In the genomic region with DNA sequence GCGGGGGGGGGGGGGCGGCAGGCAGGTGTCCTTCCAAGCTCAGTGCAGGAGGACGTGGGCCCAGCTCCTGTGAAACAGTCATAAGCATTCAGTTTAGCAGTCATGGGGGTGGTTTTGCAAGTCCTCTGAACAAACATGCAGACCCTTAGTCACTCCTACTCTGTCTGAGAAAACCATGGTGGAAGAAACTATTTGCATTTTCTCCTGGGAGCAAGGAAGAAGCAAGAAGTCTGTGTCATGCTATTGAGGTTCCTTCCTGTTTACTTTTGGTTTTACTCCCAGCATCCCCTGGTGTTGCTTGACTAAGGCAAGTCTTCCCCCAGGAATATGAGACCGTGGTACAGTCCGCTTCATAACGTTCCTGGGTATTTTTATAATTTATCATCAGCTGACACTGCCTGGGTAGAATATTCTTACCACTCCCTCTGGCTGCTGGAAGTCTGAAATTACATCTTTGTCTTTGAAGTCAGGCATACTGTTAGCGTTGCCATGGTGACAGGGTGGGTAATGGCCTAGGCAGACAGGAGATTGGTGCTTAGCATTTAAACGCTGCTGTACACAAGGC, we compare ENCODE assay signal across 8 mouse cellular contexts.
DNase-seq lines count a peak whose midpoint lies in the region; ATAC-seq lines count a peak whose summit lies in the region.

No protein-coding gene starts in this region.

- H3K9me3 ChIP-seq in embryonic facial prominence, embryonic 14.5 days (ENCODE audit: control insufficient read depth, low read length): no peaks in the 10 kb centered on the region
- no peaks in the 10 kb centered on the region for H3K9me3 ChIP-seq in heart, embryonic 10.5 days
- H3K9me3 ChIP-seq in kidney, embryonic 14.5 days (ENCODE audit: control insufficient read depth, low read length): no peaks in the 10 kb centered on the region

- WGBS in embryonic facial prominence, embryonic 14.5 days: 14% methylated on average over 8 of the region's 8 CpGs
- 49% methylated on average over 8 of the region's 8 CpGs for WGBS in heart, embryonic 10.5 days
- 9% methylated on average over 8 of the region's 8 CpGs for WGBS in kidney, embryonic 14.5 days

- peak overlapping the region; percentile 28 for H3K4me2 ChIP-seq in embryonic facial prominence, embryonic 14.5 days (ENCODE audit: low read depth, low read length)
- H3K4me2 ChIP-seq in kidney, embryonic 14.5 days (replicated peaks; ENCODE audit: low read depth, low read length): 0 out of 2 replicates have a peak overlapping the region, but pooled peaks have one; percentile 10

- no peaks in the 10 kb centered on the region for H3K27me3 ChIP-seq in embryonic facial prominence, embryonic 14.5 days (replicated peaks; ENCODE audit: control insufficient read depth, insufficient read depth, low read length)
- no peaks in the 10 kb centered on the region for H3K27me3 ChIP-seq in heart, embryonic 10.5 days (ENCODE audit: insufficient read depth, poor library complexity, severe bottlenecking)
- H3K27me3 ChIP-seq in kidney, embryonic 14.5 days (ENCODE audit: control insufficient read depth, insufficient read depth, low read length): no peaks in the 10 kb centered on the region

- peaks cover 21% of the 10 kb centered on the region for H3K4me1 ChIP-seq in embryonic facial prominence, embryonic 14.5 days (ENCODE audit: control insufficient read depth, insufficient read depth, low read length)
- H3K4me1 ChIP-seq in heart, embryonic 10.5 days: peaks cover 20% of the 10 kb centered on the region
- H3K4me1 ChIP-seq in kidney, embryonic 14.5 days (ENCODE audit: control insufficient read depth, insufficient read depth, low read length): peaks cover 22% of the 10 kb centered on the region

- peak; percentile 87 for ATAC-seq in embryonic facial prominence, embryonic 14.5 days (ENCODE audit: low read depth)
- ATAC-seq in kidney, embryonic 14.5 days (ENCODE audit: low FRiP score, low TSS enrichment): peak; percentile 88
- ATAC-seq in monocyte, adult 5-6 weeks (replicated peaks; ENCODE audit: insufficient number of reproducible peaks, low FRiP score, low TSS enrichment, poor library complexity, severe bottlenecking): peak; percentile 58; the same call in 1 of the 2 replicates

- H3K9ac ChIP-seq in embryonic facial prominence, embryonic 14.5 days (ENCODE audit: low read depth, low read length): no peak overlapping the region
- H3K9ac ChIP-seq in kidney, embryonic 14.5 days (ENCODE audit: low read depth, low read length): no peak overlapping the region

- H3K36me3 ChIP-seq in embryonic facial prominence, embryonic 14.5 days (ENCODE audit: control insufficient read depth, insufficient read depth, low read length): no peaks in the 10 kb centered on the region
- no peaks in the 10 kb centered on the region for H3K36me3 ChIP-seq in heart, embryonic 10.5 days
- no peaks in the 10 kb centered on the region for H3K36me3 ChIP-seq in kidney, embryonic 14.5 days (ENCODE audit: control insufficient read depth, insufficient read depth, low read length)

- peak; percentile 98 for DNase-seq in 416B (ENCODE audit: low read depth)
- peak; percentile 87 for DNase-seq in R1 (ENCODE audit: low read depth, low spot score)
- peak; percentile 96 for DNase-seq in embryonic facial prominence, embryonic 14.5 days (ENCODE audit: low spot score)
- DNase-seq in heart, embryonic 10.5 days (ENCODE audit: low spot score): peak; percentile 84
- peak; percentile 46 for DNase-seq in liver
- DNase-seq in thymus, postnatal 10 days (ENCODE audit: low spot score in 2 of 2): peak; percentile 65 to 76

- peak overlapping the region; percentile 35 for H3K27ac ChIP-seq in embryonic facial prominence, embryonic 14.5 days (replicated peaks; ENCODE audit: low read depth, low read length)
- 0 out of 2 replicates have a peak overlapping the region, but pooled peaks have one; percentile 36 for H3K27ac ChIP-seq in heart, embryonic 10.5 days
- H3K27ac ChIP-seq in kidney, embryonic 14.5 days (ENCODE audit: low read depth, low read length): peak overlapping the region; percentile 6; the same call in 1 of the 2 replicates

- no peak overlapping the region for H3K4me3 ChIP-seq in embryonic facial prominence, embryonic 14.5 days (ENCODE audit: low read depth, low read length)
- H3K4me3 ChIP-seq in heart, embryonic 10.5 days: no peak overlapping the region
- no peak overlapping the region for H3K4me3 ChIP-seq in kidney, embryonic 14.5 days (ENCODE audit: low read length)

Comparison
In these comparisons a context has a peak if more than half of its experiments do, and no peak if none do; other contexts are left out.
1. DNase-seq: peak in every context shown above with its lines; median percentile 98 in 416B; 96 in embryonic facial prominence, embryonic 14.5 days; 87 in R1; 84 in heart, embryonic 10.5 days; 70 in thymus, postnatal 10 days; 46 in liver.